Mouse (Mus musculus) midbrain, embryonic 14.5 days (tissue): ENCODE data around the gene 4930522H14Rik. TPM values are rescaled to one million over a fixed set of nuclear protein-coding genes. Genes with fewer than 3 reads are reported as not detected.

Experiments
- ATAC-seq: fragments of 200-750 bp; cut with Nextera tagmentation; 2 replicates; pipeline ENCODE4 v1.8.0; 2017; ENCODE audit warnings: moderate number of reproducible peaks, moderate library complexity; ENCODE audit not compliant: low FRiP score, low TSS enrichment
- DNase-seq: peaks from one replicate; pipeline ENCODE4 v3.0.0-alpha.2; 2015
- H3K27ac ChIP-seq: fragments of 300-500 bp; sonication (generic); replicated peaks from 2 replicates; pipeline ENCODE4 v1.5.1; 2014; ENCODE audit warnings: mild to moderate bottlenecking, low read depth, low read length, moderate library complexity
- H3K27me3 ChIP-seq: fragments of 300-500 bp; sonication (generic); 2 replicates; pipeline ENCODE4 v1.6.1; 2014; ENCODE audit warnings: low read length, control low read depth, mixed read lengths; ENCODE audit not compliant: control insufficient read depth, insufficient read depth
- H3K36me3 ChIP-seq: fragments of 300-500 bp; sonication (generic); 2 replicates; pipeline ENCODE4 v1.6.1; 2014; ENCODE audit warnings: low read length, control low read depth; ENCODE audit not compliant: control insufficient read depth, insufficient read depth
- H3K4me1 ChIP-seq: fragments of 300-500 bp; sonication (generic); 2 replicates; pipeline ENCODE4 v1.6.1; 2014; ENCODE audit warnings: mild to moderate bottlenecking, antibody characterized with exemption, low read length, control low read depth; ENCODE audit not compliant: control insufficient read depth, insufficient read depth
- H3K4me2 ChIP-seq: fragments of 300-500 bp; sonication (generic); 2 replicates; pipeline ENCODE4 v1.6.1; 2014; ENCODE audit warnings: mild to moderate bottlenecking, low read length, moderate library complexity
- H3K4me3 ChIP-seq: fragments of 300-500 bp; sonication (generic); replicated peaks from 2 replicates; pipeline ENCODE4 v1.5.1; 2014; ENCODE audit warnings: low read depth, low read length
- H3K9ac ChIP-seq: fragments of 300-500 bp; sonication (generic); replicated peaks from 2 replicates; pipeline ENCODE4 v1.6.1; 2014; ENCODE audit warnings: mild to moderate bottlenecking, low read length, moderate library complexity
- H3K9me3 ChIP-seq: fragments of 300-500 bp; sonication (generic); 2 replicates; pipeline ENCODE4 v1.6.1; 2016; ENCODE audit warnings: low read length, control low read depth, mixed read lengths; ENCODE audit not compliant: control insufficient read depth
- WGBS: fragments of 180-500 bp; shearing (Covaris S2); extraction: QIAGEN DNeasy Blood & Tissue Kit; methylation state at CpG from one replicate; pipeline ENCODE4 v1.1.7; 2014; 5-methylcytosine and 5-hydroxymethylcytosine counted together
- polyA plus RNA-seq: library from polyadenylated mRNA; unstranded; fragments of >200 nt; fragmentation: Nextera tagmentation; extraction: Ambion mirVana; gene quantifications from 2 replicates; pipeline ENCODE4 v1.2.1, GENCODE M21; 2014

Gene 4930522H14Rik
- polyA plus RNA-seq, 1 experiment from 2014 or later: not detected

DNA sequence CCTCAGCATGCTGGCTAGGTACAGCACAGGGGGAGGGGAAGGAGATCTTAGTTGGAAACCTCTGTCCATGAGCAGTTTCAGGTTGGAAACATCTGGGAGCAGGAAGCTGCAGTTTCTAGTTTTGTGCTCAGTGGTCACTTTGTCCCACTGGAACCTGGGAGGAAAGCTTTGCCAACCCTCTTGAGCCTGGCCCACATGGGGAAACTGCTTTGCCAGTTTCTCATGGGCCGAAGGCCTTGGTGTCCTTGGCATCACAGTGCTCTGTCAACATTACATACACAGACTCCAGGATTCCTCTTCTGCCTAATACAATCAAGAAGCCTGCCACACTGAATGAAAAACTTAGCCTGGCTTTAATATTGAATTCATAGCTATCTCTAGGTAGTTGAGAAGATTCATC lies 48.4 kb downstream of the 4930522H14Rik start:
- DNase-seq (no peak), ATAC-seq (no peak)
- no peaks in the 10 kb centered on the region for H3K9me3 ChIP-seq
- no peak overlapping the region for H3K27ac ChIP-seq
- 94% methylated on average over 1 of the region's 1 CpGs for WGBS
- no peaks in the 10 kb centered on the region for H3K4me1 ChIP-seq
- no peaks in the 10 kb centered on the region for H3K27me3 ChIP-seq
- H3K4me2 ChIP-seq: no peak overlapping the region
- H3K4me3 ChIP-seq: no peak overlapping the region
- no peak overlapping the region for H3K9ac ChIP-seq
- no peaks in the 10 kb centered on the region for H3K36me3 ChIP-seq

DNA sequence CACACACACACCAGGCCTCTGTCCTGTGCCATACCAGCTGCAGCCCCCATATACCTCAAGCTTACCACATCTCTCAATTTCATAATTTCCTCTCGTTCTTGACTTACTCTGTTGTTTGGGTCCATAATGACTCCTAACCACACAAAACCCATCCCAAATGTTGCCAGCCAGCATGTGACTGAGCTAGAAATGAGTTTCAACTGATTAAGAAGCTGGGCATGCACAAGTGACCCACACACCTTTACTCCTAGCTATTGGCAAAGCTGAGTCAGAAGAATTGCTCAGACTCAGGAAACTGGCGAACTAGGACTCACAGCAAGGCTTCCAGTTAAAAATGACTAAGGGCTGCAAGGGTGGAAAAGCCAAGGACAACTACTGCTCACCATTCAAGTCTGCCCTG lies 49.7 kb downstream of the 4930522H14Rik start:
- ATAC-seq: no peak
- no peak for DNase-seq

DNA sequence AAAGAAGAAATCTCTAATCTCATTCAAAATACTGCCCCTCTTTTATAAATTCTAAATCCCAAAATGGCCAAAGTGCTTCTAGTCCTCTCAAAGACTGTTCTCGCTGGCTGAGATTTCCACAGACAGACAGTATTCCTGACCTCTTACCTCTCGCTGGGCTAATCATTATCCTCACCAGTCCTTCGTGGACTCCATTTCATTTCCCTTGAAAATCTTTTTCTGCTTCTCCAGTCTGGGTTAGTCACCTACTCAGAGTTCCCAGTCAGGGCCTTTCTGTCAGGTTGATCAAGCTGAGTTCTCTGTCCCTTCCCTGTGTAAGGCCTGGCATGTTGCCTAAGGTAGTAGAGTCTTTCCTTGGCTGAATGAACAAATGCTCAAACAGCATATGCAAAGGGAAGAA lies 53.6 kb downstream of the 4930522H14Rik start:
- Histone ChIP-seq H3K9me3 (no peaks in the 10 kb centered on the region), H3K9ac (no peak overlapping the region), H3K4me2 (no peak overlapping the region), H3K27me3 (no peaks in the 10 kb centered on the region), H3K27ac (no peak overlapping the region), H3K4me3 (no peak overlapping the region), H3K4me1 (peaks cover 10% of the 10 kb centered on the region), H3K36me3 (no peaks in the 10 kb centered on the region)
- ATAC-seq (no peak), DNase-seq (peak; percentile 5)
- WGBS: 93% methylated on average over 3 of the region's 3 CpGs

More for the DNA sequence above, 49.7 kb downstream of the 4930522H14Rik start:
- Histone ChIP-seq H3K4me2 (no peak overlapping the region), H3K4me3 (no peak overlapping the region), H3K36me3 (no peaks in the 10 kb centered on the region), H3K9me3 (no peaks in the 10 kb centered on the region), H3K4me1 (no peaks in the 10 kb centered on the region), H3K27ac (no peak overlapping the region), H3K9ac (no peak overlapping the region), H3K27me3 (no peaks in the 10 kb centered on the region)
- WGBS: 83% methylated on average over 2 of the region's 2 CpGs

DNA sequence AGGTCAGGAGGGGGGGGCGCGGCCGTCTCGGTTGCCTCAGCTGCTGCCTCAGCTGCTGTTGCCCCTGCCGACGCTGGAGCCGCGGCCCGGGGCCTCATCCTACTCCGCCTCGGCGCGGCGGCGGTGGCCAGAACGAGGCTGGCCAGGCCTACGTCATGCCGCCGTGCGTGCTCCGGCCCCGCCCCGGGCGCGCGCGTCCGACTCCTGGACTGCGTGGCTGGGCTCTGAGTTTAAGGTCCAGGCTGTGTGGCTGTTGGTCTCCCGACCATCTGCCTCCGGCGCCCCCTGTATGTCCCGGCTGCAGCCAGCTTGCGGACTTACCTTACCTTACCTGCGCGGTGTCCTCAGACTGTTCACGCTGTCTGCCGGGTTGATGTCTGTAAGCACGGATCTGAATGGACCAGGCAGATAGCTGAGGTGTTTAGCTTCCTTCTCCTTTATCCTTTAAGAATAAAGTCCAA lies 54.5 kb downstream of the 4930522H14Rik start:
- H3K27ac ChIP-seq: peak overlapping the region; percentile 97
- under 1% methylated on average over 38 of the region's 39 CpGs for WGBS
- DNase-seq (peak; percentile 96), ATAC-seq (peak; percentile 99)
- no peaks in the 10 kb centered on the region for H3K36me3 ChIP-seq
- H3K4me3 ChIP-seq: peak overlapping the region; percentile 91
- peak overlapping the region; percentile 82 for H3K4me2 ChIP-seq
- H3K9ac ChIP-seq: peak overlapping the region; percentile 98
- no peaks in the 10 kb centered on the region for H3K27me3 ChIP-seq
- peaks cover 10% of the 10 kb centered on the region for H3K4me1 ChIP-seq
- H3K9me3 ChIP-seq: no peaks in the 10 kb centered on the region

DNA sequence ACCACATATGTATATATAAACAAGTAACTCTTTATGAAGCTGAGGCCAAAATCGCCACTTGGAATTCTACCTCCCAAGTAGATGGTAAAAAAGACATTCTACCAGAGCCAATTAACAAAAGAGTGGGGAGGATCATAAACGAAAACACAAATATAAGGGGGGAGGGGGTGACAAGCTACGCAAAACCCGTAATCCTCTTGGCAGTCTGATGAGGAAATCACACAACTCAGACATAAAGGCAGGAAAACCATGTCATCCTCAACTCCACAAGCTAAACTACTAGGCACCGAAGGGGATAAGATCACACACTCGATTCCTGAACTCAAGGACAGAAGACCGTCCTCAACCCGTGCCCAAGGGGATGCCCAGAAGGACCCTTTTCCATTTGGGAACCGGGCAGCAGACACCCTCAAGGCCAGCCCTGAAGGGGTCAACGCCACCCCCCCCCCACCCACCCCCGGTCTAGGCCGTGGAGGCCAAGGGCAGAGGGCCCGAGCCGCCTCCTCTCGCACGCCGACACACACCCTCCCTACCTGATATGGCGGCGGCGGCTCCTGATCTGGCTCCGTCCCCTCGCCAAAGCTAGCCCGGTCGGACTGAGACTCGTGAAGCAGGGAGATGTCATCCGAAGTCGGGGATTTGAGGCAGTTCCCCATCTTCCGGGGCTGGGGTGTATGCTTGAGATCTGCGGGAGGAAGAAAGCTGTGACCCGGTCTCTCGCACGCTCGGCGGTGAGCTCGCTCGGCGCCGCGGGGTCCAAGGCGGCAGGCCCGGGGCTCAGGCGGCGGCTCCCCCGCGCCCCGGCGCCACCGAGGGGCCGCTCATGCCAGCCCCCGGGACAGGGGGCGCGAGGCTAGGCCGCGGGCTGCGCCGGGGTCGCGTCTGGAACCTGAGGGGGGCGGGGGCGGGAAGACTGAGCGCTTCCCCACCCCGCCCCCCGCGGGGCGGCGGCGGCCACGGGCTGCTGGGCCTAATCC lies 55.2 kb downstream of the 4930522H14Rik start:
- WGBS: under 1% methylated on average over 65 of the region's 68 CpGs
- peaks cover 10% of the 10 kb centered on the region for H3K4me1 ChIP-seq
- peak overlapping the region; percentile 98 for H3K9ac ChIP-seq
- peak overlapping the region; percentile 91 for H3K4me3 ChIP-seq
- DNase-seq: peak; percentile 71
- peak; percentile 64 for ATAC-seq
- no peaks in the 10 kb centered on the region for H3K27me3 ChIP-seq
- H3K27ac ChIP-seq: peak overlapping the region; percentile 97
- H3K36me3 ChIP-seq: no peaks in the 10 kb centered on the region
- no peaks in the 10 kb centered on the region for H3K9me3 ChIP-seq
- H3K4me2 ChIP-seq: peak overlapping the region; percentile 82

DNA sequence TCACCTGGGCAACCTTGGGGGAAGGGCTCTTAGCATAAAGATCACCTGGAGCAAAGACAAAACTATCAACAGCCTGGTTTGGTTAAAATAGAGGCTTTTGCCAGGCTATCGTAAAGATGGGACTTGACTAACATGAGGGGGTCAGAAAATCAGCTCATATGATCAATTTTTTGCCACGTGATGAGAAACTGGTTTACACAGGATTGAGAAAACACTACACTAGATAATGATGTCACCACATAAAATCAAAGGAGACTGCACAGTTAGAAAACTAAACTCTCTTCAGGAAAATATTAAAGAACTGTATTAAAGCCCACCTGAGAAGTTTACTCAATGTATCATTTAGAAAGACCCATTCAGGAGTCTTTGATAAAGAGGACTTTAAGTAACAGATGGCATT lies 56.0 kb downstream of the 4930522H14Rik start:
- WGBS: 55% methylated on average over 2 of the region's 2 CpGs
- ATAC-seq: no peak
- peak overlapping the region; percentile 91 for H3K4me3 ChIP-seq

DNA sequence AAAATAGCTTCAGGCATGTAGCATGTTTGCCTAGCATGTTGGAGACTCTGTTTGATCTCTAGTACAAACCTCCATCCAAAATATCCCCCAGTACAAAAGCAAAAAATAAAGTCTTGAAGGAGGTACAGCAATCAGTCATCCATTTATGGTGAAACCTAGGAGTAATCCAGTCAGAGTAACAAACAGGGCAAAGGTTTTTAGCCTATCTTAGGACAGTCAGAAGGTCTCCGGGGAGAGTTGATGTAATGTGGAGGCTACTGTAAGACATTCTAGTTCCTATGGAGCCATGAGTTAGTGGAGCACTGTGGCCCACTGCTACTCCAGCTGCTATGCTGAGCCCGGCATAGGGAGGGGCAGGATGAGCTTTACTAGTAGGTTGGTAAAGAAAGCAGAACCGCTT lies 58.5 kb downstream of the 4930522H14Rik start:
- H3K9me3 ChIP-seq: no peaks in the 10 kb centered on the region
- WGBS: 90% methylated on average over 3 of the region's 3 CpGs
- no peak overlapping the region for H3K9ac ChIP-seq
- no peak overlapping the region for H3K4me2 ChIP-seq
- H3K4me1 ChIP-seq: peaks cover 10% of the 10 kb centered on the region
- H3K4me3 ChIP-seq: no peak overlapping the region
- no peaks in the 10 kb centered on the region for H3K36me3 ChIP-seq
- DNase-seq: no peak
- no peaks in the 10 kb centered on the region for H3K27me3 ChIP-seq
- no peak for ATAC-seq
- no peak overlapping the region for H3K27ac ChIP-seq

More for the DNA sequence above, 56.0 kb downstream of the 4930522H14Rik start:
- Histone ChIP-seq H3K4me1 (peaks cover 10% of the 10 kb centered on the region), H3K27ac (no peak overlapping the region), H3K9me3 (no peaks in the 10 kb centered on the region), H3K4me2 (peak overlapping the region; percentile 82), H3K36me3 (no peaks in the 10 kb centered on the region), H3K27me3 (no peaks in the 10 kb centered on the region), H3K9ac (peak overlapping the region; percentile 98)
- peak; percentile 9 for DNase-seq

DNA sequence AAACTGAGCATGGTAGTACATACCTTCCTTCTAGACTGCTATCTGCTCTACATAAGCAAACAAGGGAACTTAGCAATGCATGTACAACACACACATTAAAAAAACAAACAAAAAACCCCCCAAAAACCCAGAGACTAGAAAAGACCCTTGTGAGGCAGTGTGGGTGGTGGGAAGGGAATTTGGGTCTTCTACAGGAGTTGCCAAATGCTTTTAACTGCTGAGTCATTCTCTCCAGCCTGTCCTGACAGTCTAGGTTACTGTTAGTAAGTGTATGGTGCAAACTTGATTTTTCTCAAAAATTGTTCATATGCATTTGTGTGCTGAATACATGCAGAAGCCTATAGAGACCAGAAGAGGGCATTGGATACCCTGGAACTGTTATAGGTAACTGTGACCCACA lies 59.5 kb downstream of the 4930522H14Rik start:
- DNase-seq (no peak), ATAC-seq (no peak)
- Histone ChIP-seq H3K4me2 (no peak overlapping the region), H3K9ac (no peak overlapping the region), H3K27ac (no peak overlapping the region), H3K27me3 (no peaks in the 10 kb centered on the region), H3K4me3 (no peak overlapping the region), H3K4me1 (peaks cover 10% of the 10 kb centered on the region), H3K36me3 (no peaks in the 10 kb centered on the region), H3K9me3 (no peaks in the 10 kb centered on the region)

DNA sequence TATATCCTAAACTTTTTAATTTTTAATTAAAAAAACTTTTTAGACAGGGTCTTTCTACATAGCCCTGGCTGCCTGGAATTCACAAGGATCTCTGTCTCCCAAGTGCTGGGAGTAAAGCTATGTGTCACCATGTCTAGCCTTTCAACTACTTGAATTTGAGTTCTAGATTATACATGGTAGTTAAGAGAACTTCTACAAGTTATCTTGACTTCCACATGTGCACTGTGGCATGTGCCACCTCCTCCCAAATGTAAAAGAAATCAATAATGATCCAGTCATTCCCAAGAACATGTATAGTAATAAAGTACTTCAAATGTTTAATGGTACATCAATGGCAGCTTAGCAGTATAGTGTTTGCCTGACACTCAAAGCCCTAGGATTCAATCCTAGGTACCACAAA lies 63.4 kb downstream of the 4930522H14Rik start:
- Histone ChIP-seq H3K9me3 (no peaks in the 10 kb centered on the region), H3K9ac (no peak overlapping the region), H3K27ac (no peak overlapping the region), H3K27me3 (no peaks in the 10 kb centered on the region), H3K4me2 (no peak overlapping the region), H3K4me1 (no peaks in the 10 kb centered on the region), H3K4me3 (no peak overlapping the region), H3K36me3 (no peaks in the 10 kb centered on the region)
- DNase-seq: no peak
- ATAC-seq: no peak
